In the genomic region with DNA sequence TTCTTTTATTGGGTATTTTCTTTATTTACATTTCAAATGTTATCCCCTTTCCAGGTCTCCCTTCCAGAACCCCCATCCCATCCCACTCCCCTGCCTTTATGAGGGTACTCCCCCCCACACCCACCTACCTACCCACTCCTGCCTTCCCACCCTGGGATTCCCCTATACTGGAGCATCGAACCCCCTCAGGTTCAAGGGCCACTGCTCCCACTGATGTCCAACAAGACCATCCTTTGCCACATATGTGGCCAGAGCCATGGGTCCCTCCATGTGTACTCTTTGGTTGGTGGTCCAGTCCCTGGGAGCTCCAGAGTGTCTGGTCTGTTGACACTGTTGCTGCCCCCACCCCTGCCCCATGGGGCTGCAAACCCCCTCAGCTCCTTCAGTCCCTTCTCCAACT, we compare ENCODE assay signal across 7 mouse cellular contexts. TPM values are rescaled to one million over a fixed set of nuclear protein-coding genes. Genes with fewer than 3 reads are reported as not detected.
"Had no signal": no experiment of that assay in that cellular context is flagged by ENCODE, and none has a peak within 500 bp of the region (broad histone marks: within the 10 kb centered on the region; RNA-seq: fewer than 3 reads in every experiment).

No protein-coding gene starts in this region.

RNA-seq across cellular contexts. Expression of a gene that starts 53.3 kb away (rescaled TPM):
- polyA plus RNA-seq: heart, embryonic 11.5 days; heart, embryonic 15.5 days; heart, postnatal 0 days; intestine, embryonic 15.5 days; kidney, adult 2 months; kidney, embryonic 14.5 days; large intestine, adult 2 months had no signal
